ENCODE assay signal across 10 mouse cellular contexts in genomic region chr1:162093806-162094522, GRCm38 (mm10).
A peak's percentile ranks its signal among the peaks of the same experiment; 100 is the strongest.
DNase-seq lines count a peak whose midpoint lies in the region; ATAC-seq and TF ChIP-seq lines count a peak whose summit lies in the region.
"Had no signal": no experiment of that assay in that cellular context is flagged by ENCODE, and none has a peak within 500 bp of the region (broad histone marks: within the 10 kb centered on the region; RNA-seq: fewer than 3 reads in every experiment).

No protein-coding gene starts in this region.

- no peaks in the 10 kb centered on the region for H3K27me3 ChIP-seq in embryonic facial prominence, embryonic 10.5 days (replicated peaks; ENCODE audit: low read depth, poor library complexity, severe bottlenecking)
- H3K27me3 ChIP-seq in heart, postnatal 0 days (ENCODE audit: control insufficient read depth, insufficient read depth, low read length) = no peaks in the 10 kb centered on the region
- no peaks in the 10 kb centered on the region for H3K27me3 ChIP-seq in thymus, adult 2 months (ENCODE audit: control insufficient read depth, insufficient read depth, low read length)

- TF ChIP-seq CTCF in heart, postnatal 0 days (IDR thresholded peaks at IDR 0.05; ENCODE audit: low read depth) = no peak
- no peak for TF ChIP-seq CTCF in thymus, adult 2 months (IDR thresholded peaks at IDR 0.05; ENCODE audit: borderline replicate concordance, control insufficient read depth, extremely low read depth, insufficient read depth, low read length, poor library complexity)

- H3K27ac ChIP-seq in embryonic facial prominence, embryonic 10.5 days (replicated peaks) = peak overlapping the region; percentile 73
- H3K27ac ChIP-seq in heart, postnatal 0 days (ENCODE audit: low read depth) = peak overlapping the region; percentile 41
- H3K27ac ChIP-seq in thymus, adult 2 months (ENCODE audit: control insufficient read depth, insufficient read depth, low read length) = no peak overlapping the region

- H3K36me3 ChIP-seq in embryonic facial prominence, embryonic 10.5 days (replicated peaks) = no peaks in the 10 kb centered on the region
- no peaks in the 10 kb centered on the region for H3K36me3 ChIP-seq in heart, postnatal 0 days (replicated peaks; ENCODE audit: control insufficient read depth, insufficient read depth, low read length)
- H3K36me3 ChIP-seq in thymus, adult 2 months (ENCODE audit: control insufficient read depth, insufficient read depth, low read length) = no peaks in the 10 kb centered on the region

- peaks cover 7% of the 10 kb centered on the region; the same call in 1 of the 2 replicates for H3K4me1 ChIP-seq in embryonic facial prominence, embryonic 10.5 days
- no peaks in the 10 kb centered on the region for H3K4me1 ChIP-seq in heart, postnatal 0 days (ENCODE audit: control insufficient read depth, insufficient read depth)
- H3K4me1 ChIP-seq in thymus, adult 2 months (replicated peaks; ENCODE audit: control insufficient read depth, insufficient read depth, low read length) = no peaks in the 10 kb centered on the region

- TF ChIP-seq EP300 in heart, postnatal 0 days (IDR thresholded peaks at IDR 0.05; ENCODE audit: low read depth) = no peak

- H3K9ac ChIP-seq in heart, postnatal 0 days (replicated peaks; ENCODE audit: low read depth, low read length) = no peak overlapping the region
- H3K9ac ChIP-seq: forebrain, postnatal 0 days had no signal

- WGBS in embryonic facial prominence, embryonic 10.5 days = 75% methylated on average over 9 of the region's 9 CpGs
- WGBS in heart, postnatal 0 days = 45% methylated on average over 9 of the region's 9 CpGs
- WGBS in thymus, adult 2 months = 77% methylated on average over 9 of the region's 9 CpGs

- DNase-seq in embryo, embryonic 10.5 days (ENCODE audit: low spot score) = peak; percentile 33
- DNase-seq in embryo, embryonic 10 days (ENCODE audit: low spot score) = no peak
- DNase-seq in embryonic facial prominence, embryonic 10.5 days (ENCODE audit: low spot score) = no peak
- DNase-seq in heart, postnatal 0 days (ENCODE audit: low spot score) = no peak
- peak; percentile 16 for DNase-seq in lung, postnatal 10 days
- no peak for DNase-seq in frontal cortex, postnatal 36 days (ENCODE audit: low spot score in 2 of 2)
- no peak for DNase-seq in adrenal gland, adult 2 months
- no peak for DNase-seq in thymus, adult 2 months
- DNase-seq: forebrain, postnatal 0 days; thymus, postnatal 4 days had no signal

- H3K9me3 ChIP-seq in embryonic facial prominence, embryonic 10.5 days = no peaks in the 10 kb centered on the region
- H3K9me3 ChIP-seq in heart, postnatal 0 days (replicated peaks; ENCODE audit: control insufficient read depth, low read length) = 0 out of 2 replicates have a peak, but pooled peaks cover 3% of the 10 kb centered on the region

- H3K4me2 ChIP-seq in heart, postnatal 0 days (ENCODE audit: low read depth, low read length) = no peak overlapping the region

- no peak overlapping the region for H3K4me3 ChIP-seq in embryonic facial prominence, embryonic 10.5 days
- H3K4me3 ChIP-seq in heart, postnatal 0 days (ENCODE audit: low read depth, low read length) = no peak overlapping the region
- no peak overlapping the region for H3K4me3 ChIP-seq in thymus, adult 2 months (ENCODE audit: control insufficient read depth, insufficient read depth, low read length)

- no peak for TF ChIP-seq POLR2A in thymus, adult 2 months (IDR thresholded peaks at IDR 0.05; ENCODE audit: control insufficient read depth, extremely low read depth, insufficient read depth, low read length, poor library complexity)

- ATAC-seq in heart, postnatal 0 days (ENCODE audit: insufficient read depth, low read depth) = no peak
- ATAC-seq: forebrain, postnatal 0 days had no signal

Comparison
In these comparisons a context has a peak if more than half of its experiments do, and no peak if none do; other contexts are left out.
1. DNase-seq: peak in embryo, embryonic 10.5 days (single experiment) and lung, postnatal 10 days (single experiment); none in embryo, embryonic 10 days (single experiment), embryonic facial prominence, embryonic 10.5 days (single experiment), heart, postnatal 0 days (single experiment), frontal cortex, postnatal 36 days (0 of 2), adrenal gland, adult 2 months (single experiment) and thymus, adult 2 months (single experiment).